Mouse (Mus musculus) embryo, embryonic 10.5 days (tissue): ENCODE measurements around the gene Uncx.

Experiments
- DNase-seq: peaks from one replicate; pipeline ENCODE4 v3.0.0-alpha.2; 2015; ENCODE audit warnings: low spot score

The Uncx gene

GRCm38 (mm10) chr5:139543214-139543613 lies at the start of gene Uncx:
Uncx (plus strand) TSS chr5:139543494.
- DNase-seq = peak; percentile 43

GRCm38 (mm10) chr5:139493690-139494089 lies 49.6 kb upstream of the Uncx start:
- no peak for DNase-seq

GRCm38 (mm10) chr5:139495019-139495669 lies 48.1 kb upstream of the Uncx start:
- DNase-seq = peak; percentile 33

- DNase-seq = no peak
Observed at GRCm38 (mm10) chr5:139496939-139497338, 46.4 kb upstream of the Uncx start.

- DNase-seq = no peak
Observed at GRCm38 (mm10) chr5:139498791-139499190, 44.5 kb upstream of the Uncx start.

- DNase-seq = no peak
Observed at GRCm38 (mm10) chr5:139502281-139502680, 41.0 kb upstream of the Uncx start.

GRCm38 (mm10) chr5:139505073-139505606 lies 38.2 kb upstream of the Uncx start:
- peak; percentile 83 for DNase-seq

GRCm38 (mm10) chr5:139506207-139506606 lies 37.1 kb upstream of the Uncx start:
- no peak for DNase-seq

- DNase-seq = no peak
Observed at GRCm38 (mm10) chr5:139510682-139511366, 32.5 kb upstream of the Uncx start.

GRCm38 (mm10) chr5:139512201-139512600 lies 31.1 kb upstream of the Uncx start:
- no peak for DNase-seq

GRCm38 (mm10) chr5:139516281-139516680 lies 27.0 kb upstream of the Uncx start:
- DNase-seq = no peak

GRCm38 (mm10) chr5:139520069-139520834 lies 23.0 kb upstream of the Uncx start:
- no peak for DNase-seq

GRCm38 (mm10) chr5:139521987-139522386 lies 21.3 kb upstream of the Uncx start:
- DNase-seq = peak; percentile 38

GRCm38 (mm10) chr5:139528851-139529250 lies 14.4 kb upstream of the Uncx start:
- DNase-seq = no peak

- peak; percentile 86 for DNase-seq
Observed at GRCm38 (mm10) chr5:139535386-139535919, 7.8 kb upstream of the Uncx start.

- peak; percentile 87 for DNase-seq
Observed at GRCm38 (mm10) chr5:139536211-139536910, 6.9 kb upstream of the Uncx start.

GRCm38 (mm10) chr5:139536911-139537738 lies 6.2 kb upstream of the Uncx start:
- peak; percentile 59 for DNase-seq

GRCm38 (mm10) chr5:139537739-139538135 lies 5.6 kb upstream of the Uncx start:
- no peak for DNase-seq

- peak; percentile 67 for DNase-seq
Observed at GRCm38 (mm10) chr5:139541151-139542042, 1.9 kb upstream of the Uncx start.

- DNase-seq = peak; percentile 35
Observed at GRCm38 (mm10) chr5:139542043-139542365, 1.3 kb upstream of the Uncx start.
